Mouse (Mus musculus) spleen, postnatal 36 days (tissue): ENCODE measurements around the gene P3h2.

Source experiments
- DNase-seq, 2 experiments: peaks; one replicate each; pipeline ENCODE4 v3.0.0; 2022; ENCODE audit warnings: low spot score in 2 of 2, mixed read lengths in 1 of 2

P3h2 gene

DNA sequence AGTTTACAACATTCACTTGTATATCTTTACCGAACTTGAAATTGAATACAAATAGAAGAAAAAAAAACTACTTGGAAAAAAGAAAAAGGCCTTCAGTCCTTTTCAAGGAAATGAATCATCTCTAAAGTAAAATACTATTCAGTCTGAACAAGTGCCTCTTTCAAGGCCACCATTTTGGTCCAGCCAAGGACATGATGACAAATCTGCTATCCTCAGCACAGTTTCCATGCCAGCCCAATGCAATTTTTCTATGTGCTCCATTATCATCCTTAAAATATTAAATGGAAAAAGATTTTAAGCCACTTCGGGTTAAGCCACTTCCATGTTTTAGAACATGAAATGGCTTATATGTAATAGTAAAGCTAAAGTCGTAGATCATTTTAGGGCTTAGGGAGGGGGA lies 35.2 kb downstream of the P3h2 start:
- no peak for DNase-seq

DNA sequence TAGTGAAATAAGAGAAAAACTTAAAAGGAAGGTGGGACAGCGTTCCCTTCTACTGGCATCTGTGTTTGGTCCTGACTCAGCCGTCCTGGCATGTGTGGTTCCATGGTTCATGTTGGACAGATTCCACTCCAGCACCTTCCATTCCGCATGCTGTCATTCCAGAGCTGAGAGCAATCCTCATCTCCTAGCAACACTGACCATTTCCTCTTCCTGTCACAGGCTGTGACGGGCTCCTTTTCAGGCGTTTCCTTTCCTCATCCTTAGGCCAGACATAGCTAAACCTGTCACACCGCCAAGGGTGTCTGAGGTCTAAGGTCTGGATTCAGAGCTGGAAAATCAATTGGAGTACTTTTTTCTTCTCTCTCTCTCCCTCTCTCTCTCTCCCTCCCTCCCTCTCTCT lies 40.5 kb downstream of the P3h2 start:
- peak in 1 of 2 experiments; percentile 8 for DNase-seq

- DNase-seq = no peak
These were observed 45.1 kb downstream of the P3h2 start for GRCm38 (mm10) chr16:26060239-26061085.

DNA sequence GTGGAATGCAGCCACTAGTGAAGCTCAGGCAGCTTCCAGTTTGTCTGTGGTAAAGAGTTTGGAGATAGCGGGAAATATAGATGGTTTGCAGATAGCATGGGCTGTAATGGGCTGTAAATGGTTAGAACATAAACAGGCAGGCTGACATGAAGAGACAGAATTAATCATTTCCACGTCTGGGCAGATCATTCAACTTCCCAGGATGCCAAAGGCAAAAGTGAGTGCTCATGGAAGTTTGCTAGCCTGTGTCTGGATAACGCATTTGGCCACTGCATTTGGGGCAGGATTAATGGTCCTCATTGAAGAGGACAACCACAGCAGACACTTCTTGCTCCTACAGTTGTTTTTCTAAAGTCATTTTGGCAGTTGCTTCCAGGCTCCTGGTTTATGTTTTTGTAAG lies 52.0 kb downstream of the P3h2 start:
- no peak for DNase-seq

GRCm38 (mm10) chr16:26049393-26050087 lies 56.0 kb downstream of the P3h2 start:
- peak; percentile 5 to 17 for DNase-seq

DNA sequence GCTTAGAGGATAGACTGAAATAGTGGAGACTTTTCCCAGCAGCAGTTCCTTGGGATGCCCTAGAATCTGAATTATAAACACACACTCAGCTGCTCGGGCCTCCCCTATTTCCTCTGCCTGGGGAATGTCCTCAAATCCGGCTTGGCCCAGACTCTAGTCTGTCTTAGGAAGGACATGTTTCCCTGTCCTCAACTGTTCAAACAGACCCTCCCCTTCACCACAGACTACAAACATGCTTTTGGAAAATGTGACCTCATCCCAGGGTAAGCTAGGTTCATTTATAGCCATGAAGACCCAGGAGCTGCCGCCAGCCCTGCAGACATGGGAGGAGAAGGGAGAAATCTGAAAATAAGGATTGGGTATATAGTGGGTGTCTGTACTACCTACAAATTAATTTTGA lies 57.7 kb downstream of the P3h2 start:
- DNase-seq = no peak

DNA sequence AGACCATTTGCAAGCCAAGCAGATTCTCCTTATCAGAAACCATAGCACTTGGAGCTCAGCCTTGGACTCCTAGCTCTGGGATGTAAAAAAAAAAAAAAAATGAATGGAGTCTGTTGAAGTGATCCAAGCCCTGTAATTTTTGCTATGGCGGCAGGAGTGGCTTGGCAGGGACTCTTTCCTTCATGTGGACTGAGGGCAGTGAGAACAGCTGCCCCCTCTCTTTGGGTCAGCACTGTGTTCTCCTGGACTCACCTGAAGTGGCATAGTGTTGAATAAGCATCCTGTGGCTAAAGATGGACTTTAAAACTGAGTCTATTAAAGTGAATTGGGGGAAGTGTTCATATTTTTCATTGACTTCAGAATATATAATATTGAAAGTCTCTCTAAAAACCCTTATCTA lies 58.2 kb downstream of the P3h2 start:
- DNase-seq = no peak

DNA sequence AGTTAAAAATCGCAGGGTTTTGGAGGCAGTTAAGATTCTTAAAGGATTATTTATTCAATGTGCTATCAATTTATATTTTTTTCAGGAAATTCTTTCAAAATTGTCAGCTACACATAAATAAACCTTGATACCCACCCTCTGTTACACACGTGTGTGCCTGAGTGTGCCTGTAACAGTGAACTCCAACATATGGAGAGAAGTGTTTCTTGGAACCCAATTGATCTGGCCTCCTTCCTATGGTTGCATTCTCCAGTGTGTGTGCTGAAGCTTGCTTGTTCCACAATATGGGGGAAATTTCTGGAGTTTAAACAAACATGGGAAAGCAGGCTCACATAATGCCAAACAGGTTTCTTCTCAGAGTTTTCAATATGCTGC lies 63.7 kb downstream of the P3h2 start:
- DNase-seq = no peak

DNA sequence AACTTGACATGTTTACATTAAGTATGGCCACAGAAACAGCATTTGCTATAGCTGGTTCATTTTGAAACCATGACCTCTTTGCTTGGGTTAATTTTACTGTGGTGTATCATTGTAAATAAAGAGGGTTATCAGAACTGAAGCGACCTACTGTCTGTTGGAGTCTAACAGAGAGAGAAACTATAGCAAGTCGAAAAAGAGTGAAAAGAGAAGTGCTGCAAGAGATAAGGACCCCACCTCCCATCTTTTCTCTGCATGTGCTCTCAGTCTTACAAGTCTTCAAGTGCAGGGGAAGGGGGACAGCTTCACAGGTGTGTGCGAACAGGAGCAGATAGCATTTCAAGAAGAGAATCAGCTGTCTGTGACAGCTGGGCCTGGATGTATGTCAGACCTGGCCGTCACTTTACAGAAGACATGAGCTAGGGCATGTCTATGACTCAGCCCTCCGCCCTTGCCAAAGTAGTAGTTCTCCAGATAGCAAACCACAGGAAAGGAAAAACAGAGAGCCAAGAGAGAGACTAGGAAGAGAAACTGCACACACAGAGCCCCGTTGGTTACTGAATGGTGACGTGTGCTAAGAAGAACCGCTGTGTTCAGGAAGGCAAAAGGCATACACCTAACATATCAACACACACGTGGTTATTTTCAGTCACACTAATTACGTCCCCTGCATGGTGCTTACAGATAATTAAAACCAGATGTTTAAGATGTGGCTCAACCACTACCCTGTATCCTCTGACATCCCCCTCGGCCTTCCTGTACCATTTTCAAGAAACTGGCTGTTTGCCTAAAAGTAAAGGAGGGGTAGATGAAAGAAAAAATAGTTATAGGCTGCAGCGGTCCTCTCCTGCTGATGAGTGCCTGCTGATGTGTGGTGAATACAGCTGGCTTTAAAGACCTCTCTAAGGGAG lies 64.3 kb downstream of the P3h2 start:
- DNase-seq = no peak

GRCm38 (mm10) chr16:26039320-26039719 lies 66.3 kb downstream of the P3h2 start:
- no peak for DNase-seq

DNA sequence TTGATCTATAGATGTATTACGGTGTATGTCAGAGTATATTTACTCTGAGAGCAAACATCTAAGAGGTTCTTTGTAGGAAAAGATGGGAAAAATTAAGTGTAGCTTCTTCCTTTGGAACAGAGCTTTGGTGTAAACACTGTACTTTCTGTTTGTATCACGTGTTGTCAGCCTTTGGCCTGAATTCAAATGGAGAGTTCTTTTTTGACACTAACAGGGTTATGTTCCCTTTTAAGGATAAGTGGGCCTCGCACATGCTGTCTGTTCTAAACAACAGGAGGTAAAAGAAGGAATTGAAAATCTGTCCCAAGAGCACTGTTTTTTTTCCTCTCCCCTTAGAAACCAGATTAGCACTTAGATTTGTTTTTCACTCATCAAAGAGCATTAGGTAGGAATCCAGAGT lies 70.1 kb downstream of the P3h2 start:
- DNase-seq = peak in 1 of 2 experiments; percentile 35

DNA sequence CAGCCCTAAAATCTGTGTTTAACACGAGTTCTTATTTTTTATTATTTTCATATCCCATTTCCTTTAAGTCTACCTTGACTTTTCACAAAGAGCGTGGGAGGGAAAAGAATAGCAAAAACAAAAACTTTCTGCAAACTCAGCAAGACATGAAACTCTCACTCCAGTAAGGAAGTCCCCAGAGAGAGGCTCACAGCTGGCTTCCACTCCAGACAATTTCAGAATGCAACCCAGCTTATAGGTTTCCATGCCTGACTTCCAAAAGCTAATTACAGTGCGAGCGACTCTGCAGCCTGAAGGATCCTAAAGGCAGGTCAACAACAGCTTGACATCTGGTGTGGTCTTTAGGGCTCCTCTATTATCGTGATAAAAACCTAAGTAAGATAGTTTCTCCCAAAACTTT lies 70.5 kb downstream of the P3h2 start:
- DNase-seq = no peak

- no peak for DNase-seq
These were observed 76.1 kb downstream of the P3h2 start for GRCm38 (mm10) chr16:26029424-26030012.

GRCm38 (mm10) chr16:26026416-26026815 lies 79.2 kb downstream of the P3h2 start:
- no peak for DNase-seq

GRCm38 (mm10) chr16:26024543-26024942 lies 81.0 kb downstream of the P3h2 start:
- no peak for DNase-seq

DNA sequence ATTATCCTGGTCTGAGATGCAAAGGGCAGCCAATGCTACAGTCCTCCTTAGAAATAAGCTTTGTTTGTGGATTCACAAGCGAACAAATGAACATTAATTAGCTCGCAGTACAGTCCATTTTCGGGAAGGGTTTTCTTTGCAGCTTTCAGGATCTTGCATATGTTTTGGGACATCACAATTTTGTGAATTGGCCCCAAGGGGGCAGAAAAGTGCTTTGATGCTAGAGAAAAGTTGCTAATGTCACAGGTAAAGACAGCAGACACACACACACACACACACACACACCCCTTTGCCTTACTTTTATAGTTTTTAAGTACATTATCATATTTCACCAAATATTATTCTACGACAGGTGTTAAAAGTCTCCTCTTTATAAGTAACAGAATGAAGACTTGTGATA lies 82.2 kb downstream of the P3h2 start:
- no peak for DNase-seq

GRCm38 (mm10) chr16:26021759-26022158 lies 83.8 kb downstream of the P3h2 start:
- no peak for DNase-seq

DNA sequence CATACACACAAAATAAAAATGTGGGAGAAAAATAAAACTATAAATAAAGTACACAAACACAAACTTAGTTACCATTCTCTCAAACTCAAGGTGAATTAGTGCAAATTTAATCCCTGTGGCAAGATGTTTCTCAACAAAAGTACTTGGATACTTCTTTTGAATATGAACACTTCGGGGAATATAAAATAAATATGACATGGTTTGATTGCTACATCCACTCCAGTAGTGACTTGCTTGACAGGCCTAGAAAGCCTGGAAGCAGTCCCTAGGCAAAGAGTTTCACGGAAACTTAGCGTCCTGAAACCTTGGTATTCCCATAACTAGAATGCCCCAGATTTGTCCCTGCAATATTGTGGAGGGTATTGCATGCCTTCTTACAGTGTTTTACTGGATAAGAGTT lies 99.8 kb downstream of the P3h2 start:
- no peak for DNase-seq

DNA sequence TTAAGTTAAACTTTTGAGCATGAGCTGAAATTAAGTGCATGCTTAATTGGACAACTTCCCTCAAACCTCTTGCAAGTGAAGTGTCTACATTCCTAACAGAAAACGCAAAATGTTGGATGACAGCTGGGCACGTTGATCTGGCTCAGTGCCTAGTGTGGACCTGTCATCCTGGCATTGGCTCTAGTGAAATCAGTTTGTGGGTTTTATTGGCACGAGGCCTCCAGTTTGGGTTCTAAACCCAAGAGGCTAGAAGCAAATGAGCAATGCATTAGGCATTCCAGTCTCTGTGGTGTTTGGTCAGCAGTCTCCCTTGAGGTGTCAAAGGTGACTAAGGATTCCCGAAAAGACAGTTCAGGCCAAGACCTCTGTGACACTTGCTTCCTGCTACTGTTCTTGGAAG lies 102.3 kb downstream of the P3h2 start:
- DNase-seq = no peak

- no peak for DNase-seq
These were observed 102.7 kb downstream of the P3h2 start for GRCm38 (mm10) chr16:26002848-26003247.

DNA sequence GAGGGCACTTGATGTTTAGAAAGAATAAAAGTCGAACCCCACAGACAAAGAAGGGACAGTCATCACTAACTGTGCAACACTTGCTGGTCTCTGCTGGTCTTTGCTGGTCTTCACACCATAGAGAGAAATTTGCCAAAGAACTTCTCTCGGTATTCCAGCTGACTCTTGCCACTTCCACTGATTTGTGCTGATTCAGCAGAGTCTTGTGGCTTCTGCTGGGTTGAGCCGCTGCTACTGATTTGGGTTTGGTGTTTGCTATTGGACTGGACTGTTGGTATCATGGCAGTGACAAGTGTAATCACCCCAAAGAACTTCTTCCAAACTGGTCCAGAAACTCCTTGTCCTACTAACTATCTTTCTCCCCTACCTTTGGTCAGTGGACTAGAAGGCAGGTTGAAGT lies 111.0 kb downstream of the P3h2 start:
- no peak for DNase-seq

- DNase-seq = no peak
These were observed 118.4 kb downstream of the P3h2 start for GRCm38 (mm10) chr16:25987221-25987620.
